Mouse (Mus musculus): ENCODE measurements around the gene Hist1h2ah.
A peak's percentile ranks its signal among the peaks of the same experiment; 100 is the strongest.

The Hist1h2ah gene

GRCm38 (mm10) chr13:22008707-22009106 is 26.7 kb downstream of the Hist1h2ah start:
- no peak for DNase-seq (ENCODE audit: low spot score in 2 of 2)

DNA sequence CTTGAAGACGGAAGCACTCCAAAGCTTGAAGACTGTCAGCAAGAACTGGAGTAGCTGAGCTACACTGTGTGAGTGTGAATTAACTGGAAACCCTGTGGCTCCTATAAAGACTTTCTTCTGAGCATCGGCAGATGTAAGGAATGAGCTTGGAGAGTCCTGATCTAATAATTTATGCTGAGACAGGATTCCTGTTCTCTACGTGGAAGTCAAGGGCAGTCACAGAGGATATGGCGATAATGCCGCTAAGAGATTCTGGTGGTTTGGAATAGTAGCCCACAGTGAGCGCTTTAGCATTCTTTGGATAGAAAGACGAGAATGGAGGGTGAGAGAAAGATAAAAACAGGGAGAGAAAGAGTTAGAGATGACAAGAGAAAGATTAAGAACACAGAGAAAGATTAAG is 27.5 kb downstream of the Hist1h2ah start:
- DNase-seq (ENCODE audit: low spot score in 2 of 2) = no peak

DNA sequence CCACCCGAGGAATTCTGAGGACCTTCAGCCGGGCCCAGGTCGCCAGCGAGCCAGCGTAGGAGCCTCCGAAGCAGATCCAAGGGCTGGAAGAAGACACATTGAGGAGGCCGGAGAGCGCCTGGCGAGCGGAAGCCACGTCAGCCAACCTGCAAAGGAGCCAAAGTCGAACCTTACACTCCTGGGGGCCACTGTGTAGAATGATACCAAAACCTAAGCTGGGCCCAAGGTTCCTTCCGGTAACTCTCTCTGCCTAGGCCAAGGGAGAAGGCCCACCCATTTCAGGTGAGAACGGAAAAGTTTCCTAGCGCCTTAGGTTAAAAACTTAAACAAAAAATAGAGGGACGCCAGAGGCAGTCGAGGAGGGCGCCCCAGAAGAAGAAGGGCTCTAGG is 28.3 kb downstream of the Hist1h2ah start:
- no peak for DNase-seq (ENCODE audit: low spot score in 2 of 2)

DNA sequence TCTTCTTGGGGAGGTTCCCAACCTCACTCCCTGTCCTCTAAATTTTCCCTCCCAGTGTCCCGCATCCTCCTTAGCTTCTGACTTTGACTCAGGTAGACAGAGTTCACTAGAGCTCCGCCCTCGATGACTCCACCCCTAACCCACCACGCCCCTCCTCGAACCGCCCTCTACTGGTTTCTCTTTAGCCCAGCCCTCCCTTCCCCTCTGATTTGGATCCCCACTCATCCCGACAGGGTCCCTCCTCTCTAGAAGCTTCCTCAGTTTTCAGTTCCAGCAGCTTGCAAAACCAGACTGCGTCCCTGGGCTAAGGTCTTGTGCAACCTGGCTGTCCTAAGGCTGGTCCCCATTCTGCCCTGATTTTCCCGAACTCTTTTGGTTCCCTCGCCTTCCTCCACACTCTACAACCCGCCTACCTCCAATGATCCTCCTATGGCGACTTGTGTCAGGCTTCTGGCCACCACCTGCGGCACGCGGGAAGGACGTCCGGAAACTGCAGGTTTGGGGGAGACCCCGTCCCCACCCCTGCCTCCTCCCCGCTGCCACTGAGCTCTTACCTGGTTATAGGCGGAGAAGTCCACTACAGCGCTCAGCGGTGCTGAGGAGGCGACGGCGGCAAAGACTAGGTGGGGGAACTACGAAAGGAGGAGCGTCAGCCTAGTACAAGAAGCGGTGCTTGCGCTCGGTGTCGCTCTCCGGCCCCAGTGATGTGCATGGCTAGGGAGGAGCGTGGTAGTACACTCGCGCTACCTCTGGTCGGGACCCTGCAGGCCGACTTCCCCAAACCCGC is 28.8 kb downstream of the Hist1h2ah start:
- DNase-seq (ENCODE audit: low spot score in 2 of 2) = no peak

GRCm38 (mm10) chr13:22005605-22006333 is 29.6 kb downstream of the Hist1h2ah start:
- DNase-seq (ENCODE audit: low spot score in 2 of 2) = no peak

GRCm38 (mm10) chr13:22001823-22002222 is 33.5 kb downstream of the Hist1h2ah start:
- DNase-seq (ENCODE audit: low spot score in 2 of 2) = no peak

- DNase-seq (ENCODE audit: low spot score in 2 of 2) = no peak
These were observed 34.0 kb downstream of the Hist1h2ah start for GRCm38 (mm10) chr13:22001346-22001745.

DNA sequence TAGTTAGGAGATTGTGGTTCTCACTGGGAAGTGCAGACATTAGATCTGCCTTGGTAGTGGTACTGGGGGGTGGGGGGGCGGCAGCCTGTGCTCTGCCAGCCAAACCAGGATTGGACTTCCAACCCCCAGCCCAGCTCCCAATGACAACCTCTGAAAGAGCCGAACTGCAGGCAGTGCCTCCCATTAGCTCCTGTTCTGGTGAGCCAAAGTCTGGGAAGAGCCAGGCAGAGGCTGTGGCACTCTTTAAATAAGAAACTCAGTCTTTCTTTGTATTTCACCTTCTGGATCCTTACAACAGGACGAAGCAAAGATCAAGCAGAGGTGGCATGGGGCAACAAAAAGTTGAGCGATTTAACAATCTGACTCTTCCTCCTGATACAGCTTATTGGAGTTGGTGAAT is 36.2 kb downstream of the Hist1h2ah start:
- no peak for DNase-seq (ENCODE audit: low spot score in 2 of 2)

DNA sequence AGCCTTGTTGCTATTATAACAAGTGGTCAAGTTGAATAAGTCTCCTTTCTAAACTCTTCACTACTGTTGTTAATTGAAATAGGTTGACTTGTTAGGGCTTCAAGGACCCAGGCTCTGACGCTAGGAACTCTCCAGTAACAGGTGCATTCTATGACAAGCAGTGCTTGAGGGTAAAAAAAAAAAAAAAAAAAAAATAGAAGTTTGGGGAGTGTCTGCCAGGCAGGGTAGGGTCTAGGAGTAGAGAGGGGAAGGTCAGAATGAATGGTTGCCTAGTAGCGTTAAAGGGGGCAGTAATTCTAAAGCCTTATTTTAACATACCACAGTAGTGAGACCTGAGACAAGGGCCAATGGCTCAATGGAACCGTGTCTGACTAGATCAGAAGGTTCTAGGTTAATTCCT is 37.0 kb downstream of the Hist1h2ah start:
- DNase-seq (ENCODE audit: low spot score in 2 of 2) = no peak

DNA sequence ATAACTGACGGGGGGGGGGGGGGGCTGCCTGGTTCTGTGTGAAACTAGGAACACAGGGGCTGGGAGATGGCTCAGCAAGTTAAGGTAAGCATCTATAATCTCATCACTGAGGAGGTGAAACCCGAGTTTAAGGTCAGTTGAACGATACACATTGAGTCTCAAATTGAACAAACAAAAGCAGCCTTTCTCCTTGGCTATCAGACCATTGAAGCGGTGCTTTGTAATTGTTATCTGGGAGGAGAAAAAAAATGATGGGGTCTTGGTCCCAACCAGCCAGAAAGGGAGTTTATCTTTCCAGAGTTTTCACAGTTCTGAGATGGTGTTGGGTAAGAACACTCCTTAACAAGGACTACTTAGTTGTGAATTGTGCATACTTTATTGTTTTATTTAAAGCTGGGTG is 37.5 kb downstream of the Hist1h2ah start:
- no peak for DNase-seq (ENCODE audit: low spot score in 2 of 2)

GRCm38 (mm10) chr13:21997201-21997820 is 38.1 kb downstream of the Hist1h2ah start:
- DNase-seq (ENCODE audit: low spot score in 2 of 2) = no peak

DNA sequence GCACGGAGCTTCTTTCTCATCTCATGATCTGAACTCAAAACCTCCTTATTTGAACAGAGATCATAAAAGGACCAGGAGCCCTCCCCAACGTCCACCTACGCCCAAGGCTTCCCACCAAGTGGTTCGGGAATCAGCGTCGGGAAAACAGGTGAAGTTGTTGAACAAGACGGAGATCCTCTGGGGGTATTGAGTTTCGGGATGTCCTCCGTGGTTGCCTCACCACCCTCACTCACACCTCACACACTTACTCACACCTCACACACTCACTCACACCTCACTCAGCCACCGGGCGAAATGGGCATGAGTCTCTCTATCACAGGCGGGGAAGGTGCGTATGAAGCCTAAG is 38.6 kb downstream of the Hist1h2ah start:
- DNase-seq (ENCODE audit: low spot score in 2 of 2) = no peak

- DNase-seq (ENCODE audit: low spot score in 2 of 2) = no peak
These were observed 39.1 kb downstream of the Hist1h2ah start for GRCm38 (mm10) chr13:21996101-21996839.

DNA sequence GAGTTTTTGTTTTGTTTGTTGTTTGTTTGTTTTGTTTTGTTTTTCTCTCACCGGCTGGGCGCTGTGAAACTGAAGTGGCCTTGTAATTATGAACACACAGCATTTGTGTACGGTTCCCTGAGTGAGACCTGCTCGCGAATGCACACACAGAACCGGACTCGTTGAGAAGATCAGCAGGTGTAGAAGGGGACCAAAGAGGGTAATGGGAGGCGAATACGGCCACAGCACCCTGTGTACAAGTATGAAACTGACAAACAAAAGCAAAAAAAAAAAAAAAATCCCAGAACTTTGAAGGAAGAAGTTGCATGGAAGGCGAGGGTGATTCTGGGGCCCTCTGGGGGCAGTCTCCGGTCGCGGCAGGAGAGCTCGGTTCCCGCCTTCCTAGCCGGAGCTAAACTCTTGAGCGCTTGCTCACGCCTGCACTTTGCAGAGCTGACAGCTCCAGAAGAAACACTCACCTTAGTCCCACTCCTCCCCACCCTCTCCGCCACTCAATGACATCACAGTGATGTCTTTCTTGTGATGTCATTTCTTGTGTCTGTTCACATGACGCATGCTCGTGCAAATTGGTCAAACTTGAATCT is 39.9 kb downstream of the Hist1h2ah start:
- DNase-seq (ENCODE audit: low spot score in 2 of 2) = peak in 1 of 2 experiments; percentile 32

GRCm38 (mm10) chr13:21994896-21995295 is 40.5 kb downstream of the Hist1h2ah start:
- DNase-seq (ENCODE audit: low spot score in 2 of 2) = no peak

DNA sequence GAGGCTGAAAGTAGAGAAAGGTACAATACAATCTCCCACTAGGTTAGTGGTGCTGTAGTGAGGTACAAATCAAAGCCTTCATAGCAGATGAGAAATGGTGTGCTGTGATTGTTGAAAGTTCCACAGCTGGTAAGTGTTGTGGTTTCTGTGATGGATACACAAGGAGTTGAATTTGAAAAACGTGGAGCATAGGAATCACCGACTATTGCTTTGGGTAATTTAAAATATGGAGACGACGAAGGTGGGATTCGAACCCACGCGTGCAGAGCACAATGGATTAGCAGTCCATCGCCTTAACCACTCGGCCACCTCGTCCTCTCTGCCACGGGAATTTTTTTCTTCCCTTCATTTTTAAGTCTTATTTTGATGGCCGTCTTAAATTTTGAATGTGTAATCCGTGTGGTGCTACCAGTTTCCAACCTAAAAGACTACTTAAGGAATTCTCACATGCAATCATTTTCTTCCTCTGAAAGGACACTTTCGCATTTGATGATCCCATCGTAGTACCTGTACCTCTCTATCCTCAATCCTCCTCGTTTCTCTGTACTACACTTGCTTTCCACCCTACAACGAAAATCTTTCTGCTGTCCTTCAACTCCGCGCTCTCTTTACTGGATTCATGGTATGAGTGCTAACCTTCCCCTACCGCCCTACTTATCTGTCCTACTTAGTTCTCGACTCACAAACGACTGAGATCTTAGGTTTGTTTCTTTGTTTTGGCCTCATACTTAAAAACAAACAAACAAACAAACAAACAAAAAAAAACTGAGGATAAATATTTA is 41.2 kb downstream of the Hist1h2ah start:
- peak in 1 of 2 experiments; percentile 38 for DNase-seq (ENCODE audit: low spot score in 2 of 2)

- no peak for DNase-seq (ENCODE audit: low spot score in 2 of 2)
These were observed 42.8 kb downstream of the Hist1h2ah start for GRCm38 (mm10) chr13:21992550-21992949.

Measured in right cerebral cortex, postnatal 10 days (tissue).